22 mouse cellular contexts compared by ENCODE assay signal in genomic region chr2:28133833-28134232, GRCm38 (mm10). TPM values are rescaled to one million over a fixed set of nuclear protein-coding genes. Genes with fewer than 3 reads are reported as not detected.
DNase-seq lines count a peak whose midpoint lies in the region; ATAC-seq and TF ChIP-seq lines count a peak whose summit lies in the region.
"Had no signal": no experiment of that assay in that cellular context is flagged by ENCODE, and none has a peak within 500 bp of the region (broad histone marks: within the 10 kb centered on the region; RNA-seq: fewer than 3 reads in every experiment).

No protein-coding gene starts in this region.

- H3K4me3 ChIP-seq in cerebellum, adult 2 months (replicated peaks; ENCODE audit: insufficient read depth, low read depth, low read length), result no peak overlapping the region
- H3K4me3 ChIP-seq: embryonic facial prominence, embryonic 10.5 days; forebrain, embryonic 10.5 days; heart, adult 2 months; heart, embryonic 15.5 days; hindbrain, embryonic 13.5 days had no signal

- WGBS in cerebellum, adult 2 months, result 12% methylated on average over 9 of the region's 9 CpGs

- TF ChIP-seq POLR2A in cerebellum, adult 2 months (IDR thresholded peaks at IDR 0.05; ENCODE audit: borderline replicate concordance, insufficient read depth, low read length), result no peak

- peak; percentile 31; the same call in 1 of the 2 replicates for ATAC-seq in cerebellum, adult (ENCODE audit: insufficient number of reproducible peaks, low FRiP score, low TSS enrichment)
- ATAC-seq in erythroid progenitor cell, adult 5-6 weeks (replicated peaks; ENCODE audit: low FRiP score, poor library complexity, severe bottlenecking), result no peak
- ATAC-seq in megakaryocyte-erythroid progenitor cell, adult 5-6 weeks (replicated peaks; ENCODE audit: low FRiP score, low TSS enrichment, poor library complexity, severe bottlenecking), result no peak
- ATAC-seq: forebrain, embryonic 14.5 days had no signal

- H3K4me1 ChIP-seq in cerebellum, adult 2 months (ENCODE audit: control insufficient read depth, insufficient read depth, low read length), result peaks cover 15% of the 10 kb centered on the region

- no peaks in the 10 kb centered on the region for H3K27me3 ChIP-seq in cerebellum, adult 2 months (ENCODE audit: control insufficient read depth, insufficient read depth, low read length)
- H3K27me3 ChIP-seq: heart, embryonic 15.5 days; hindbrain, embryonic 13.5 days had no signal

- TF ChIP-seq CTCF in cerebellum, adult 2 months (IDR thresholded peaks at IDR 0.05; ENCODE audit: borderline replicate concordance, insufficient read depth, low read depth, low read length), result no peak

- H3K27ac ChIP-seq in cerebellum, adult 2 months (ENCODE audit: insufficient read depth, low read length), result no peak overlapping the region
- H3K27ac ChIP-seq: embryonic facial prominence, embryonic 10.5 days; forebrain, embryonic 10.5 days; heart, adult 2 months; heart, embryonic 15.5 days; hindbrain, embryonic 13.5 days had no signal

- peak; percentile 64 for DNase-seq in brain, adult 2 months (ENCODE audit: low read depth, low spot score)
- peak; percentile 21 to 27 for DNase-seq in cerebellum, adult 2 months
- DNase-seq in cerebellum, postnatal 10 days, result peak; percentile 81 to 88
- DNase-seq in gastrocnemius, adult 18-20 months (ENCODE audit: low spot score), result no peak
- DNase-seq in frontal cortex, postnatal 25 days (ENCODE audit: low spot score in 2 of 2), result no peak
- DNase-seq: adrenal gland, adult 2 months; adrenal gland, postnatal 25 days; gastrocnemius, postnatal 10 days; heart, adult 2 months; heart, postnatal 14 days; kidney, adult 11 months had no signal

RNA-seq across cellular contexts. Expression of gene Fcnb, which starts 49.1 kb away (rescaled TPM):
- not detected in 2 replicates for polyA plus RNA-seq in cerebellum, adult 2 months (2012; rRNA removed)
- total RNA-seq in erythroid progenitor cell, adult 5-6 weeks (2015; ENCODE audit: low replicate concordance), result 101 and 177 TPM in 2 replicates
- total RNA-seq in erythroid progenitor cell, adult 5-6 weeks (2017; ENCODE audit: low replicate concordance), result 56.2 and 62.5 TPM in 2 replicates
- total RNA-seq in gastrocnemius, adult 18-20 months (2021), result not detected
- total RNA-seq in megakaryocyte-erythroid progenitor cell, adult 5-6 weeks (2014; fragmentation: Nextera tagmentation), result 27.3 TPM in 1 of 2 replicates, not detected in the other
- 1.1 and 1.3 TPM in 2 replicates for total RNA-seq in megakaryocyte-erythroid progenitor cell, adult 5-6 weeks (2017)
- total RNA-seq: adrenal gland, adult 2 months; adrenal gland, postnatal 25 days; ES-E14; gastrocnemius, postnatal 4 days; heart, adult 2 months; heart, postnatal 14 days had no signal
- polyA plus RNA-seq: adrenal gland, adult 2 months; embryonic facial prominence, embryonic 10.5 days; forebrain, embryonic 10.5 days; forebrain, embryonic 14.5 days; heart, adult 2 months had no signal

RNA-seq across cellular contexts. Expression of gene Olfm1, which starts 59.0 kb away (rescaled TPM):
- polyA plus RNA-seq in cerebellum, adult 2 months (2012; rRNA removed), result 567 and 588 TPM in 2 replicates
- 5.0 and 7.1 TPM in 2 replicates for total RNA-seq in erythroid progenitor cell, adult 5-6 weeks (2015; ENCODE audit: low replicate concordance)
- 1.8 TPM in 1 of 2 replicates, not detected in the other for total RNA-seq in erythroid progenitor cell, adult 5-6 weeks (2017; ENCODE audit: low replicate concordance)
- total RNA-seq in gastrocnemius, adult 18-20 months (2021), result 10 to 100 TPM in 1 of 2 experiments, 1 to 10 TPM in 1; 6.0 to 14.3 TPM
- 1.7 and 4.4 TPM in 2 replicates for total RNA-seq in megakaryocyte-erythroid progenitor cell, adult 5-6 weeks (2014; fragmentation: Nextera tagmentation)
- total RNA-seq in megakaryocyte-erythroid progenitor cell, adult 5-6 weeks (2017), result 3.3 and 3.6 TPM in 2 replicates
- total RNA-seq: hematopoietic stem cell, adult 5-6 weeks had no signal

Comparison
In these comparisons a context has a peak if more than half of its experiments do, and no peak if none do; other contexts are left out.
1. DNase-seq: peak in brain, adult 2 months (single experiment), cerebellum, adult 2 months (2 of 2) and cerebellum, postnatal 10 days (2 of 2); none in gastrocnemius, adult 18-20 months (single experiment) and frontal cortex, postnatal 25 days (0 of 2).